Mouse (Mus musculus) regulatory T cell (primary cell): Measurements from ENCODE around the gene Cyb561d2.
"Not testable (repeated sequence)": the region's sequence is repeated elsewhere in the genome, so short reads cannot be mapped to it uniquely, and the experiment has no call there.

Source experiments
- in situ Hi-C: fragments of 300-600 bp; cut with MboI, MseI; formaldehyde crosslinking; loops from one replicate; pipeline ENCODE4 v1.15.1; 2025; ENCODE audit warnings: high pct_unique_total_duplicates

Cyb561d2 gene

DNA sequence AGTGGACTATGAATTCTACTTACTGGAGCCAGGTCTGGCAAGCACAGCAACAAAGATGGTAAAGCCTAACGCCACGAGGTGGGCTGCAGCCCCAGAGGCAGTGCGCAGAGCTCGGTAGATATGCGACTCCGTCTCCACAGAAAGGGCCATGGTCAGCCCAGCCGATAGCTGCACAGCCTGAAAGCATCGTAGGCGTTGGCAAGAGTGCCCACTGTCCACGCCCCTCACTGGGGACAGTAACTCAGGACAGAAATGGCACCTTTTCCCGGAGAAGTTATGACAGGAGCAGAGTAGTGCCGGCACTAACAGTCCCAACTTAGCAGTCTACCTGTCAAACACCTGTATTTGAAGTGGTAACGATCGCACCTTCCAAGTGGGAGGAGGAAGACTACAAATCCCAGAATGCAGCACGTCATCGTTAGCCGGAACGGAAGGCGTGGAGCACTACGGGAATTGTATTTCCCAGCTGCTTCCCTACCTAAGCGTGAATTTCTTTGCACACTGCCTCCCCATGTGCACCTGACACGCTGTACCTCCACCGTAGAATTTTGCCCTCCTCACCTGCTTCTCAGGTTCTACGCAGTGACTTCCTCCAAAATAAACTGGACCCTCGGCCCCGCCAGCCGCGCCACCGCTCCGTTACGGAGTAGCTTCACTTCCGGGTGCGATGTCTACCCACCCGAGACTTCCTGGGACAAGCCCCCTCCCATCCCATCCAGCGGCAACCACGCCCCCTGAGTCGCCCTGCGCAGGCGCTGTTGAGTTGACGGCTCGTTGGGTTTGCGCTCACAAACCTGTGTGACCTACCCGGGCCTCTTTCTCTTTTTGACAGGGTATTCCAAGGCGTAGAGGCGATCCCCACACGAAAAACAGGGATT is at the start of gene Cyb561d2, which contains the start of gene Nprl2:
Cyb561d2 (minus strand) TSS at position 720 of the 878 bp plus-strand sequence.
Nprl2 (plus strand) TSS at position 753 of the 878 bp plus-strand sequence.
- in situ Hi-C loops, result loop anchor here (10.0 kb wide), 1 partner anchor 1177 kb away; the partner anchor contains the start of gene Dusp7

DNA sequence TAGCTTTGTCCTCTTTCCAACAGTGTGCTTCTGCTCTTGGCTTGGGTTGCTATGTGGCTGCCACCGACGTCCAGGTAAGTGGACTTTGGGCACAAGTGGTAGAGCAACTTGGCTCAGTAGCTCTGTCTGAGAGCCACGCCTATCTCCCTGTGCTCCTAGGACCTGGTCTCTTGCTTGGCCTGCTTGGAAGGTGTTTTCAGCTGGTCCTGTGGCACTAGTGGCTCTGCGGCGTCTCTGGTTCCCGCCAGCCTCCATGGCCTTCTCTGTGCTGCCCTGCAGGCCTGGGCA is 48.7 kb upstream of the Cyb561d2 start:
- in situ Hi-C loops, result no loop called here

GRCm38 (mm10) chr9:107590058-107590772 is 48.2 kb upstream of the Cyb561d2 start:
- in situ Hi-C loops, result no loop called here

DNA sequence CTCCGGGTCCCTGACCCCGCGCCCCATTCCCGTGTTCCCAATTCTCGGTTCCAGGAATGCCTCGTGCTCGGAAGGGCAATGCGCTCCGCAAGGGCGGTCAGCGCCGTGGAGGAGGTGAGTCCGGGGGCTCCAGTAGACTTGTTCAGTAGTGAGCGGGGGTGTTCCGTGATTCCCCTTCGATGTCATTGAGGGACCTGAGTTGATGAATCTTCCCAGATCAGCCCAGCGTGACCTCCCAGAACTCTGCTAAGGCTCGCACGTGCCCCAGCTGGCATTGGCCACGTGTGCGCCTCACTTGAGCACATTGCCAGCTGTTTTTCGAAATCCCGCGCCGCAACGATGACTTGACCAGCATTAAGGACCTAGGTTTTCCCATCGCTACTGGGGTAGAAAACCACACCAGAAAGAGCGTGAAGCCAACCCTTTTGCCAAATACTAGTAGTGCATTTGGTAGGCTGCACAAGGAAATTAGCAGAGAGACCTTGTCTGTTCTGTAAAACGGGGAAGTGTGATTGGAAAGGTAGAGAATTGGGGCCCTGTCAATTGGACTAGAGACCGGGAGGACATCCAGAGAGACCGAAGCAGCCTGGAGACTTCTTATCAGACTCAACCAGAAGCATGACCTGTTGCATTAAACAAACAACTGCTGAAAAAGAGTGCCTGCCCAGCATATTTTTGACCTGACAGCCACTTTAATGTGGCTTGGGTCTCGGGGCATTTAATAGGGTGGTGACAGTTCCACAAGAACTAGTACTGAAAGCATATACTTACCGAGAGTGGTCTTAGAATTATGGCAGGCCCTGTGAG is 46.0 kb upstream of the Cyb561d2 start:
- in situ Hi-C loops, result no loop called here

DNA sequence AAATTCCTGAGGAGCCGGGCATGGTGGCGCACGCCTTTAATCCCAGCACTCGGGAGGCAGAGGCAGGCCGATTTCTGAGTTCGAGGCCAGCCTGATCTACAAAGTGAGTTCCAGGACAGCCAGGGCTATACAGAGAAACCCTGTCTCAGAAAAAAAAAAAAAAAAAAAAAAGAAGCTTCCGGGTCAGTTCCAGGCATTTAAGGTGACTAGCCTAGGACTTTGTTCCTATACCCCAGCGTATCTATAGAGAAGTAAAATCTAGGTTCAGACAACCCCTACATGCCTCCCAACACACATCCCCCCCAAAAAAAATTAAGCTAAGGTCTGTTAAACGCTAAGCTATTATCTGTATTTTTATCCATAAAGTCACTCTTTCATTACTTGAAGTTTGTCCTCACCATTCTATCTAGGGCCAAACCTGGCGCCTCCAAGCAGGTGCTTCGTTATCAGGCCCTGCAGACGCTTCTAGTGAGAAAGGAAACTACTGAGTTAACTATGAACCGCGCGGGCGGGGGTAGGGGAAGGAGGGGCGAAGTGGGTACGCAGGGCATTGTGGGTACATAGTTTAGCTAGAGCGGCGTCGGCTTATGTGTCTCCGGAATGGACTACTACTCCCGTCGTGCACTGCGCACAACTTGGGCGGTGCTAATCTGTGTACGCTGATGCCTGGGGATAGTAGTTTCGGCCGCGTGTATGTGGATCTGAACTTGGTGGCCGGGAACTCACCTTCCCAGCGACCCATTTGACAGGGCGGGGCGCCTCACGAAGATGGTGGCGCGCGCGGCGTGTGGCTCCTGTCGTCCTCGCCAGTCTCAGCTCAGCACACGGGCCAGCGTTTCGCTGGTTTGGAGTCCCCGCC is 45.2 kb upstream of the Cyb561d2 start, which contains the start of gene Ifrd2:
Ifrd2 (plus strand) TSS at position 669 of the 859 bp plus-strand sequence.
- in situ Hi-C loops, result no loop called here

DNA sequence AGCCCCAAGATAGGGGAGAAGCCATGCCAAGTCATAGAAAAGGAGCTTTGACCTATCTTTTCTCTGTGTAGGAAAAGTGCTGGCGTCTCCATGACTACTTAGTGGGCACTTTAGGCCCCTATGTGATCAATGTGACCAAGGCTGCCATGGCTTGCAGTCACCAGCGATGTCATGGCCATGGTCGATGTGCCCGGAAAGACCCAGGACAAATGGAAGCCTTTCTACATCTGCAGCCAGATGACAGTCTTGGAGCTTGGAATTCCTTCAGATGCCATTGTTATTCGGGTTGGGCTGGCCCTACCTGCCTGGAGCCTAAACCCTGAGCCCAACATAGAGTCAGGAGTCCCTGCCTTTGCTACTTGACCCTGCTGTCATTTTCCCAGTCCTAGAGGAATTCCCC is 44.5 kb upstream of the Cyb561d2 start:
- in situ Hi-C loops, result no loop called here

GRCm38 (mm10) chr9:107583174-107583573 is 41.2 kb upstream of the Cyb561d2 start:
- in situ Hi-C loops, result no loop called here

DNA sequence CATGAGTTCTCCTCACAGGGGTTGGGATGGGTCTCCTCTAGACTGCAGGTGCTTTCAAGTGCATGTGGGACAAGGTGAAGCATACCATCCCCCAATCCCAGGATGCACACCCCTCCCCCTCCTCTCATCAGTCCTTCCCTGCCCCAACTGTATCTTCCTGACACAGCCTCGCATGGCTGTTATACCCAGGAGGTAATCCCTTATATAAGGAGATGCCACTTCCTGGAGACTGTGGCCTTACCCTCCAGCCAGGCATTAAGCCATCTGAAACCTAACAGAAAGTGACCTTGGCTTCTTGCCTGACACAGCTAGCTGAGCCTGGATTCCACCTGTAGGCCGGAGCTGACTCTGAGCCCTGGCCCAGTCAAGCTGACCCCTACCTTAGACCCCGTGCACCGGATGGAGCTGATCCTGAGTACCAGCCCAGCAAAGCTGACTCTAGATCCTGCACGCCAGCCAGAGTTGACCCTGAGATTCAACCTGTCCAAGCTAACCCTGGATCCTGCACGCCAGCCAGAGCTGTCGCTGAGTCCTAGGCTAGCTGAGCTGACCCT is 40.6 kb upstream of the Cyb561d2 start:
- in situ Hi-C loops, result no loop called here

DNA sequence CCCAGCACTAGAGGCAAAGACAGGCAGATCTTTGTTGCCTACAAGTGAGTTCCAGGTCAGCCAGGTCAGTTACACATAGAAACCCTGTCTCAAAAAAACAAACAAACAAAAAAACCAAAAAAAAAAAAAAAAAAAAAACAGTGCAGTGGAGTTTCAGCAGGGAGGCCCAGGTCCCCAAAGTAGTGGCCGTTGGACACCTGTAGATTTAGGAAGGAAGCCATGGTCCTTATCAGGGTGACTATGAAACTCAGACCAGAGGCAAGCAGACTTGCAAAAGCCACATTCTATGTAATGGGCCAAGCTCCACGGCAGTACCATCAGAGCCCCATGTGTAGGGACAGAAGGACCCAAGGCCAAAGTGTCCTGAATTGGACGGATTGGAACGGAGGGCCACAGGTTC is 39.6 kb upstream of the Cyb561d2 start:
- in situ Hi-C loops, result no loop called here

DNA sequence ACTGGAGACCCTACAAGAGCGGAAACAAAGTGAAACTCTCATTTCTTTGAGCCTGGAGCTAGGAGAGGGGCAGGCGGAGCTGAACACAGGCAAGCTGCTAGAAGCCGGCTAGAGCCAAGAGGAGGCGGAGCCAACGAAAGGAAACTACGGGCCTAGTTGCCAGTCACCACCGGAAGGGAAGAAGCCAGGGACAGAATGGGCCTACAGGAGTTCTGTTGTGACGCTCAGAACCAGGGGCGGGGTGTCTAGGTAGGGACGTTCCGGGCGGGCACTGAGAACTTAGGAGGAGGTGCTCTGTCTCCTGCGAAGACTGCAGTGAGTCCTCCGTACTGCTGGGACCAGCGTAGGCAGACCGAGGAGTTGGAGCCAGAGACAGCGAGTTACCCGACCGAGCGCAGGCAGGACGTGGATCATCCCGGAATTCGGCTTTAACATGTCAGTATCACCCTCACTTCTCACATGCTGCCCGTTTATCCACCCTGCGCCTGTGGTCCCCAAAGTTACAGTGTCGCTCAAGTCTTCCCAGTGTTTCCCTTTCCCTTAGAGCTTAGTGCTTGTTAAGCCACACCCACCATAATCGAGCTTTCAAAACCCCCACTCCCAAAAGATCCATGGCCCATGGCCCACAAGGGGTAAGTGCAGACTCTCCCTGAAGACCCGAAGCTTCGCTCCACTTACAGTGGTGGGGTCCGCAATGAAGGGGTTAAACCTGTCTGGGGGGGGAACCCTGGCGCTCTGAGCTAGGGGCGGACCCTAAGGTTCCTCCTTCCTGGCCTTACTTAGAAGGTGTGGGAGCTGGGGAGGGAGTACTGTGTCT is 38.7 kb upstream of the Cyb561d2 start, which contains the start of gene Hyal3:
Hyal3 (plus strand) TSS at position 318 of the 817 bp plus-strand sequence.
- in situ Hi-C loops, result no loop called here

DNA sequence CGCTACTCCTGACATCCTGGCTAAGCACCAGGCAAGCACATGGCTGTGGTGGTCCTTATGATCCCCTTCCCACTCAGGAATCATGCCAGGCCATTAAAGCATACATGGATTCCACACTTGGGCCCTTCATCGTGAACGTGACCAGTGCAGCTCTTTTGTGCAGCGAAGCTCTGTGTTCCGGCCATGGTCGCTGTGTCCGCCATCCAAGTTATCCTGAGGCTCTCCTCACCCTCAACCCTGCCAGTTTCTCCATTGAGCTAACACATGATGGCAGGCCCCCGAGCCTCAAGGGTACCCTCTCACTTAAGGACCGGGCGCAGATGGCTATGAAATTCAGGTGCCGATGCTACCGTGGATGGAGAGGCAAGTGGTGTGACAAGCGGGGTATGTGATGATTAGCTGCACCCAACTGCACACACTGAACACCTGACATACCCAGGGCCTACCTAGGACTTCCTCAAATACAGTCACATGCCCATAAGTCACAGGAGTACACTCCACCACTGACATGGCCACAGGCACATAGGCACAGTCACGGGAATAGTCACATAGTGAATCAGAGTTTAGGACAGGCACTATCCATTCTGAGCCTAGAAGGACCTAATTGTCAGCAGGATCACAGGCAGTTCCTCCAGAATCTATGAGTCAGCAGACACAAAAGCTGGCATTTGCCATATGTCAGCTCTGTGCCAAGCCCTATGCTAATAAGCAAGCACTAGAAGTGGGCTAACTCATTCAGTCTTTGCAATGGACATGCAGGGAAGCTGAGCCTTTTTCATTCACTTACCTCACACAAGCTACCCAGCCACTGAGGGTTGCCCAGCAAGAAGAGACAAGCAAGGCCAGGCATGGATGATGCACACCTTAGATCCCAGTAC is 37.3 kb upstream of the Cyb561d2 start:
- in situ Hi-C loops, result no loop called here

DNA sequence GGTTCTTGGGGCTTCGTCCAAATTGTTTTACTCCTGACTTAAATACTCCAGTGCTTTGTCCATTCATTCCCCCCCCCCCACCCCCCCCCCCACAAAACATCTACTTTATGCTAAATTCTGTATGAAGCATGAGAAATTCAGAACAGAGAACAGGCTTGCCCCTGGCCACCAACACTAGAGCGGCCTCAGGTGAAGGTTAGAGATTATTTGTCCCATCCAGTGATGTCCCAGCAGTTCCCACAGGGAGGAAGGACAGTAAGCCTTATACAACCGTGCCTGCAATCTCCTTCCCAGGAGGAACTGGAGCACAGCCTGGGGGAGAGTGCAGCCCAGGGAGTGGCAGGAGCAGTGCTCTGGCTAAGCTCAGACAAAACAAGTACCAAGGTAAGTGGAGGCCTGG is 36.6 kb upstream of the Cyb561d2 start, which contains the start of gene Naa80:
Naa80 (plus strand) TSS at position 301 of the 400 bp plus-strand sequence.
- in situ Hi-C loops, result no loop called here

DNA sequence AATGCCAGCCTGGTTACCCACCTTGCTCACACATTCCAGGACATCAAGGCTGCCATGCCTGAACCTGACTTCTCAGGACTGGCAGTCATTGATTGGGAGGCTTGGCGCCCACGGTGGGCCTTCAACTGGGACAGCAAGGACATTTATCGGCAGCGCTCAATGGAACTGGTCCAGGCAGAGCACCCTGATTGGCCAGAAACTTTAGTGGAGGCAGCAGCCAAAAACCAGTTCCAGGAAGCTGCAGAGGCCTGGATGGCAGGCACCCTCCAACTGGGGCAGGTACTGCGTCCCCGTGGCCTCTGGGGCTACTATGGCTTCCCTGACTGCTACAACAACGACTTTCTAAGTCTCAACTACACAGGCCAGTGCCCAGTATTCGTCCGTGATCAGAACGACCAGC is 35.9 kb upstream of the Cyb561d2 start:
- in situ Hi-C loops, result no loop called here

GRCm38 (mm10) chr9:107576357-107577107 is 34.5 kb upstream of the Cyb561d2 start, which contains the start of gene Hyal1:
Gene Hyal1, plus strand, starts transcription at chr9:107576927.
- in situ Hi-C loops, result no loop called here

DNA sequence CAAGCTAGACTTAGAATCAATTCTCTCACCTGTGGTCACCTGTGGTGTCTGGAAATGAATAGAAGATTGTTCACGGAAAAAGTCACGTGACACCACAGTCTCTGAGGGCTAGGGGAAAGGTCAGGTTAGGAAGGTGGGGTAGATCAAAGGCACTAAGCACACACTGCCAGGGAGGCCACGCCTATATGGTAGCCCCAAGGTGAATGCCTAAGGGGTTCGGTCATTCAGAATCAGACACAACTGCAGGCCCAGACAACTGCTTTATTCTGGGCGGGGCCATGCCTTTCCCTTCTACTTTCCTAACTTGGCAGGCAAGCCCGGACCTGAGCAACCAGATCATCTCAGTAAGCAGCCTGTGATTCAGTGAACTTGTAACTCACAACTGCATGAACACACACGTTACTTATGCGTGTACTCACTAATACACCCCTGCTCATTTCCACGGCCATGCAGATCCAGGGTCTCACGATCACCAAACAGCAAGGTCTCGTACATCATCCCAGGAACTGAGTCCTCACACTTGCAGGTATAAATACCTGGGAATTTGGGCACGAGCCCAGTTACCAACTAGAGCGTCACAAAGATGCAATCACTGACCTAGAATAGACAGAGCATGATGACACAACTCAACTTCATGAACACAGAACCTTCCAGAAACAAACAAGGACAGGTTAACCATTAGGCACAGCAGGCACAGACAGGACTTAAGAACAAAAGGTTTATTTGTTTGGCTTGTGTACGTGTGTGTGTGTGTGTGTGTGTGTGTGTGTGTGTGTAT is 33.8 kb upstream of the Cyb561d2 start:
- in situ Hi-C loops, result no loop called here

DNA sequence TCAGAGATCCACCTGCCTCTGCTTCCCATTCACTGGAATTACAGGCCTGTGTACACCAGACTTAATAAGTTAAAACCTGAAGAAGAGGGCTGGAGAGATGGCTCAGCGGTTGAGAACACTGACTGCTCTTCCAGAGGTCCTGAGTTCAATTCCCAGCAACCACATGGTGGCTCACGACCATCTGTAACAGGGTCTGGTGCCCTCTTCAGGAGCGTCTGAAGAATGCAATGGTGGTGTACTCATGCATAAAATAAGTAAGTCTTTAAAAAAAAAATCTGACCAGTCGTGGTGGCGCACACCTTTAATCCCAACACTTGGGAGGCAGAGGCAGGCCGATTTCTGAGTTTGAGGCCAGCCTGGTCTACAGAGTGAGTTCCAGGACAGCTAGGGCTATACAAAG is 31.8 kb upstream of the Cyb561d2 start:
- in situ Hi-C loops, result not testable (repeated sequence)

DNA sequence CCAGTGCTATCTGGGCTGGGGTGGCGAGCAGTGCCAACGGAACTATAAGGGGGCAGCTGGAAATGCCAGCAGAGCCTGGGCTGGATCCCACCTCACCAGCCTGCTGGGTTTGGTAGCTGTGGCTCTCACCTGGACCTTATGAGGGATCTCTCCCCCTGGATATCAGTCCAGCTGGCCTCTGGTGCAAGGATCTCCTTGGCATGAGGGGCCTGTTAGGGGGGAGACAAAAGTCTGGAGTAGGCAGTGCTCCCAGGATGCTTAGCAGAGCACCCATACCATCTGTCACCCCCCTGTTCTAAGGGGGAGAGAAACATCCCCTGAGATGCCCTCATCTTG is 30.3 kb upstream of the Cyb561d2 start:
- in situ Hi-C loops, result no loop called here
